Mouse (Mus musculus) liver, embryonic 14.5 days (tissue): ENCODE measurements around the gene Srd5a3.

Experiments used
- CTCF ChIP-seq: IDR thresholded peaks from 2 replicates; pipeline ENCODE4 v1.5.1; 2016; ENCODE audit warnings: antibody characterized with exemption, low read depth, control low read depth
- EP300 ChIP-seq: IDR thresholded peaks from 2 replicates; pipeline ENCODE4 v1.6.1; 2016; ENCODE audit warnings: antibody characterized with exemption, low read depth

DNA sequence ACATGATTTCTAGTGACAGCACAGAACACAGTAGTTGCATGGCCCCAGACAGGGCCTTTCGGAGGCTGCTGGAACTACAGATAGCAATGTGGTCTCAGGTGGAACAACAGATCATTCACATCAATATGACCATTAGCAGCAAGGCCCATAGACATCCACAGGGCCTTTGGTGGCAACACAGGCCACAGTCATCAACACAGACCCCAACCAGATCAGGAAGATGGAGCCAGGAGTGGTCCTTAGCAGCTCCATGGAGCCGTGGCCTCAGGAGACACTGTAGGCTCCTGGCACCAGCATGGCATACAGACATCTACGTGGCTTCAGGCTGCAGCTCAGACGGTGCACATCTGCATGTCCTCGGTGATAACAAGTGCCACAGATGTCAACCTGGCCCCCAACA, 22.9 kb downstream of the Srd5a3 start:
- TF ChIP-seq CTCF (no peak), EP300 (no peak)
